Mouse (Mus musculus) bone marrow macrophage, adult 2 months (primary cell): ENCODE results near the gene Fgf22.

ENCODE experiments used
- CTCF ChIP-seq: IDR thresholded peaks from 2 replicates; pipeline ENCODE4 v1.5.1; 2012; ENCODE audit warnings: low read depth, mild to moderate bottlenecking, low read length, moderate library complexity
- POLR2A ChIP-seq: IDR thresholded peaks from 2 replicates; pipeline ENCODE4 v1.6.1; 2012; ENCODE audit warnings: mild to moderate bottlenecking, low read depth, low read length, borderline replicate concordance

GRCm38 (mm10) chr10:79803716-79804323, 48.9 kb downstream of the Fgf22 start:
- no peak for TF ChIP-seq CTCF
- no peak for TF ChIP-seq POLR2A
